Mouse (Mus musculus) hindbrain, embryonic 15.5 days (tissue): Measurements from ENCODE around the gene Gm49416. TPM values are rescaled to one million over a fixed set of nuclear protein-coding genes. Genes with fewer than 3 reads are reported as not detected.
"Not testable (repeated sequence)": the region's sequence is repeated elsewhere in the genome, so short reads cannot be mapped to it uniquely, and the experiment has no call there.

Experiments used
- ATAC-seq: fragments of 200-750 bp; cut with Nextera tagmentation; 2 replicates; pipeline ENCODE4 v1.8.0; 2017; ENCODE audit warnings: low read depth, moderate number of reproducible peaks, moderate TSS enrichment; ENCODE audit not compliant: low FRiP score
- H3K27ac ChIP-seq: fragments of 300-500 bp; sonication (generic); replicated peaks from 2 replicates; pipeline ENCODE4 v1.5.1; 2015; ENCODE audit warnings: mild to moderate bottlenecking, inconsistent platforms
- H3K27me3 ChIP-seq: fragments of 300-500 bp; sonication (generic); 2 replicates; pipeline ENCODE4 v1.6.1; 2015; ENCODE audit warnings: control low read depth, inconsistent platforms
- H3K36me3 ChIP-seq: fragments of 300-500 bp; sonication (generic); 2 replicates; pipeline ENCODE4 v1.6.1; 2015; ENCODE audit warnings: control low read depth, inconsistent platforms
- H3K4me1 ChIP-seq: fragments of 300-500 bp; sonication (generic); replicated peaks from 2 replicates; pipeline ENCODE4 v1.6.1; 2015; ENCODE audit warnings: control low read depth, inconsistent platforms
- H3K4me2 ChIP-seq: fragments of 300-500 bp; sonication (generic); 2 replicates; pipeline ENCODE4 v1.6.1; 2015; ENCODE audit warnings: moderate library complexity, mild to moderate bottlenecking, inconsistent platforms
- H3K4me3 ChIP-seq: fragments of 300-500 bp; sonication (generic); 2 replicates; pipeline ENCODE4 v1.5.1; 2015; ENCODE audit warnings: mild to moderate bottlenecking, inconsistent platforms
- H3K9ac ChIP-seq: fragments of 300-500 bp; sonication (generic); 2 replicates; pipeline ENCODE4 v1.6.1; 2015; ENCODE audit warnings: inconsistent platforms
- H3K9me3 ChIP-seq: fragments of 300-500 bp; sonication (generic); 2 replicates; pipeline ENCODE4 v1.6.1; 2016; ENCODE audit warnings: control low read depth, inconsistent platforms
- WGBS: fragments of 180-500 bp; shearing (Covaris S2); methylation state at CpG from one replicate; pipeline ENCODE4 v1.1.7; 2015; 5-methylcytosine and 5-hydroxymethylcytosine counted together
- polyA plus RNA-seq: library from polyadenylated mRNA; unstranded; fragments of >200 nt; fragmentation: Nextera tagmentation; extraction: Ambion mirVana; gene quantifications from 2 replicates; pipeline ENCODE4 v1.2.1, GENCODE M21; 2015

Gm49416 gene
- polyA plus RNA-seq, 1 experiment from 2014 or later = not detected

- H3K4me2 ChIP-seq = no peak overlapping the region
- WGBS = 91% methylated on average over 3 of the region's 3 CpGs
- peaks cover 6% of the 10 kb centered on the region; the same call in 1 of the 2 replicates for H3K36me3 ChIP-seq
These were observed 35.6 kb upstream of the Gm49416 start for GRCm38 (mm10) chr19:8853117-8853516.

GRCm38 (mm10) chr19:8857689-8858088 lies 31.0 kb upstream of the Gm49416 start:
- no peak overlapping the region for H3K4me2 ChIP-seq
- H3K4me1 ChIP-seq = no peaks in the 10 kb centered on the region
- H3K9ac ChIP-seq = no peak overlapping the region
- 36% methylated on average over 4 of the region's 4 CpGs for WGBS
- H3K27me3 ChIP-seq = no peaks in the 10 kb centered on the region
- H3K4me3 ChIP-seq = no peak overlapping the region
- no peak overlapping the region for H3K27ac ChIP-seq
- no peaks in the 10 kb centered on the region for H3K36me3 ChIP-seq
- ATAC-seq = no peak
- no peaks in the 10 kb centered on the region for H3K9me3 ChIP-seq

More at GRCm38 (mm10) chr19:8853117-8853516, 35.6 kb upstream of the Gm49416 start:
- Histone ChIP-seq H3K27ac (no peak overlapping the region), H3K9me3 (no peaks in the 10 kb centered on the region), H3K9ac (no peak overlapping the region), H3K27me3 (no peaks in the 10 kb centered on the region), H3K4me1 (no peaks in the 10 kb centered on the region), H3K4me3 (no peak overlapping the region)
- no peak for ATAC-seq

GRCm38 (mm10) chr19:8859018-8859417 lies 29.7 kb upstream of the Gm49416 start:
- Histone ChIP-seq H3K27ac (no peak overlapping the region), H3K9me3 (no peaks in the 10 kb centered on the region), H3K4me2 (no peak overlapping the region), H3K4me1 (no peaks in the 10 kb centered on the region), H3K9ac (no peak overlapping the region), H3K36me3 (no peaks in the 10 kb centered on the region), H3K4me3 (no peak overlapping the region), H3K27me3 (no peaks in the 10 kb centered on the region)
- ATAC-seq = no peak
- WGBS = 22% methylated on average over 1 of the region's 1 CpGs

GRCm38 (mm10) chr19:8864265-8864664 lies 24.5 kb upstream of the Gm49416 start:
- no peak for ATAC-seq
- H3K4me2 ChIP-seq = no peak overlapping the region
- H3K9ac ChIP-seq = no peak overlapping the region
- no peaks in the 10 kb centered on the region for H3K27me3 ChIP-seq
- no peaks in the 10 kb centered on the region for H3K4me1 ChIP-seq
- no peak overlapping the region for H3K27ac ChIP-seq
- H3K4me3 ChIP-seq = no peak overlapping the region
- WGBS = 89% methylated on average over 6 of the region's 6 CpGs
- H3K36me3 ChIP-seq = no peaks in the 10 kb centered on the region
- H3K9me3 ChIP-seq = no peaks in the 10 kb centered on the region

GRCm38 (mm10) chr19:8870381-8870780 lies 18.3 kb upstream of the Gm49416 start:
- H3K27me3 ChIP-seq, ATAC-seq, H3K9ac ChIP-seq, H3K9me3 ChIP-seq: not testable (repeated sequence)
- H3K27ac ChIP-seq = 0 out of 2 replicates have a peak overlapping the region, but pooled peaks have one; percentile 81
- H3K4me1 ChIP-seq = peaks cover 16% of the 10 kb centered on the region
- peaks cover 17% of the 10 kb centered on the region for H3K36me3 ChIP-seq
- peak overlapping the region; percentile 92 for H3K4me2 ChIP-seq
- peak overlapping the region; percentile 92; the same call in 1 of the 2 replicates for H3K4me3 ChIP-seq
- 80% methylated on average over 3 of the region's 3 CpGs for whole genome bisulfite sequencing

GRCm38 (mm10) chr19:8870838-8871237 lies 17.9 kb upstream of the Gm49416 start:
- H3K4me3 ChIP-seq = peak overlapping the region; percentile 92
- H3K27ac ChIP-seq = peak overlapping the region; percentile 81
- no peaks in the 10 kb centered on the region for H3K27me3 ChIP-seq
- H3K4me2 ChIP-seq = peak overlapping the region; percentile 92
- H3K9me3 ChIP-seq = no peaks in the 10 kb centered on the region
- peaks cover 22% of the 10 kb centered on the region for H3K36me3 ChIP-seq
- ATAC-seq = peak; percentile 52
- 61% methylated on average over 9 of the region's 9 CpGs for WGBS
- peaks cover 16% of the 10 kb centered on the region for H3K4me1 ChIP-seq
- peak overlapping the region; percentile 99 for H3K9ac ChIP-seq

- peak within 1 kb of the TSS; percentile 92 for H3K4me2 ChIP-seq
- H3K9ac ChIP-seq = peak within 1 kb of the TSS; percentile 99
- peak within 1 kb of the TSS; percentile 81 for H3K27ac ChIP-seq
- peak; percentile 97 for ATAC-seq
- peaks cover 28% of the 10 kb centered on the region for H3K36me3 ChIP-seq
- H3K4me3 ChIP-seq = peak within 1 kb of the TSS; percentile 92
- no peaks in the 10 kb centered on the region for H3K27me3 ChIP-seq
- under 1% methylated on average over 59 of the region's 59 CpGs for WGBS
- no peaks in the 10 kb centered on the region for H3K9me3 ChIP-seq
- H3K4me1 ChIP-seq = peaks cover 16% of the 10 kb centered on the region
These were observed 17.2 kb upstream of the Gm49416 start, which contains the start of gene Ubxn1 for GRCm38 (mm10) chr19:8871267-8872186. Gene Ubxn1, plus strand, starts transcription at chr19:8871496.

- peak overlapping the region; percentile 92 for H3K4me2 ChIP-seq
- no peaks in the 10 kb centered on the region for H3K27me3 ChIP-seq
- H3K4me3 ChIP-seq = peak overlapping the region; percentile 92
- H3K4me1 ChIP-seq = peaks cover 16% of the 10 kb centered on the region
- 79% methylated on average over 10 of the region's 10 CpGs for WGBS
- peaks cover 33% of the 10 kb centered on the region for H3K36me3 ChIP-seq
- H3K27ac ChIP-seq = 0 out of 2 replicates have a peak overlapping the region, but pooled peaks have one; percentile 81
- H3K9me3 ChIP-seq = no peaks in the 10 kb centered on the region
- no peak for ATAC-seq
- H3K9ac ChIP-seq = peak overlapping the region; percentile 99
These were observed 16.4 kb upstream of the Gm49416 start for GRCm38 (mm10) chr19:8872266-8872840.

GRCm38 (mm10) chr19:8875031-8875430 lies 13.7 kb upstream of the Gm49416 start:
- H3K36me3 ChIP-seq = peaks cover 33% of the 10 kb centered on the region
- no peaks in the 10 kb centered on the region for H3K9me3 ChIP-seq
- H3K27ac ChIP-seq = no peak overlapping the region
- no peaks in the 10 kb centered on the region for H3K27me3 ChIP-seq
- H3K9ac ChIP-seq = no peak overlapping the region
- WGBS = 95% methylated on average over 7 of the region's 7 CpGs
- peaks cover 26% of the 10 kb centered on the region for H3K4me1 ChIP-seq
- no peak for ATAC-seq
- no peak overlapping the region for H3K4me2 ChIP-seq
- no peak overlapping the region for H3K4me3 ChIP-seq

GRCm38 (mm10) chr19:8880311-8881033 lies 8.3 kb upstream of the Gm49416 start, which contains the start of gene Uqcc3:
Gene Uqcc3, minus strand, starts transcription at chr19:8880923.
- H3K27me3 ChIP-seq = no peaks in the 10 kb centered on the region
- peak; percentile 96 for ATAC-seq
- WGBS = under 1% methylated on average over 42 of the region's 42 CpGs

GRCm38 (mm10) chr19:8881034-8881392 lies 7.7 kb upstream of the Gm49416 start:
- peaks cover 10% of the 10 kb centered on the region for H3K36me3 ChIP-seq
- H3K4me2 ChIP-seq = peak overlapping the region; percentile 92
- H3K9ac ChIP-seq = peak overlapping the region; percentile 94; the same call in 1 of the 2 replicates
- peak overlapping the region; percentile 87 for H3K4me3 ChIP-seq
- WGBS = 15% methylated on average over 3 of the region's 3 CpGs
- ATAC-seq = no peak
- peaks cover 14% of the 10 kb centered on the region for H3K4me1 ChIP-seq
- no peaks in the 10 kb centered on the region for H3K27me3 ChIP-seq
- H3K27ac ChIP-seq = peak overlapping the region; percentile 90
- no peaks in the 10 kb centered on the region for H3K9me3 ChIP-seq

More at GRCm38 (mm10) chr19:8880311-8881033, 8.3 kb upstream of the Gm49416 start, which contains the start of gene Uqcc3:
- H3K36me3 ChIP-seq = peaks cover 15% of the 10 kb centered on the region
- peak within 1 kb of the TSS; percentile 87 for H3K4me3 ChIP-seq
- peak within 1 kb of the TSS; percentile 90 for H3K27ac ChIP-seq
- H3K4me1 ChIP-seq = peaks cover 14% of the 10 kb centered on the region
- peak within 1 kb of the TSS; percentile 92 for H3K4me2 ChIP-seq
- H3K9me3 ChIP-seq = no peaks in the 10 kb centered on the region
- H3K9ac ChIP-seq = peak within 1 kb of the TSS; percentile 94
